Mouse (Mus musculus): ENCODE measurements around the gene C5ar1.
"Not testable (repeated sequence)": the region's sequence is repeated elsewhere in the genome, so short reads cannot be mapped to it uniquely, and the experiment has no call there.

C5ar1 gene

DNA sequence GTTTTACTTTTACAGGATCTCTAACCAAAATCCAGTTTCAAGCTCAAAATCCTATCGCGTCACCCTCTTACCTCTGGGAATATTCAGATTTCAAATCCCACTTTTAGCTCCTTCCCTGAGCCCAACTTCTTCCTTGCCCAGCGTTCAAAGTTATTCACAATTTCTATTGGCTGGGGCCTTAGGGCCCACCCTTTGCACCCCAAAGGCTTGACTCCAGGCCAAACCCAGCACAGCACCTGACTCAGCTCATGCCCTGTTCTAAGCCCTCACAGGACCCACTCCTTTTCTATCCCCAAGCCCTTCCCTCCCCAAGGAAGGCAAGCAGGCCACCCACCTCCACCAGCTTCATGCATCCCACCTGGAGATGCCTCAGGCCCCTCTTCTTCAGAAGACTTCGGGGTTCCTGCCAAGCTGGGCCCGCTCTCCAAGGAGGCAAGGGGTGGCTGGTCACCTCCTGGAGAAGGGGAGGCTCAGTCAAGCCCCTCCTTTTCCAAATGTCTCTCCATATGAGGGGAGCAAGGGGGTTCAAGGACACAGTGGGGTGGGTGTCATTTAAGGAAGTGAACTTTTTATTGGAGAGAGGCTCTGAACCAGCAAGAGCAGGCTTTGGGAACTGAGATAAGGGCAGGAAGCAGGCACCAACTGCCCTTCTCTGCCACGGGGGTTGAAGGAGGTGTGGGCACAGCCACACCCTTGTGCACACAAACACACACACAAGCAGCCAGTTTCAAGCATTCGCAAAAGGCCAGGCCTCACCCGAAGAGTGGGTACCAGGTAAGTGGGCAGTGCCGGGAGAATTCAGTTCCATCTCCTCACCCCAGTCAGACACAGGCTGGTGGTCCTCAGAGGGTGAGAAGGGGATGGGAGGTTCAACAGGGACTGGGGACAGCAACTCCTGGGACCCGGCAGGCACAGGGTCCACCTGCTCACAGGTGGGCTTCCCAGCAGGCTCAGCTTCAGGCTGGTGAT, 15.9 kb upstream of the C5ar1 start:
- no peak for DNase-seq (ENCODE audit: low spot score)

DNA sequence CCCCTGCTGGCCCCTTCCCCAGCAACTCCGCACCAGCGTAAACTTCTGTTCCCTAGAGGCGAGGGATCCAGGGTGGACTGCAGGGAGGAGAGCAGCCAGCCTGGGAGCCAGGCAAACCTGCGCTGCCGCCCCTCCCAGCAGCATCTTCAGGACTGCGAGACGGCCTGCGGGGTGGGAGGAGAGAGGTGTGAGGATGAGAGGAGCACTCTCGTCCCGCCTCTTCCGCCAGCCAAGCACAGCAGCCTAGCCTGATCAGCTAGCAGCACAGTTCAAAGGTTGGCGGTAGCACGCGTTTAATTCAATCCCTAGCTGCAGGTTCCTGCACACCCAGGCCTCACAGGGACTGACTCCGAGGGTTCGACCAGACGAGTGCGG, 14.4 kb upstream of the C5ar1 start:
- peak; percentile 88 for DNase-seq (ENCODE audit: low spot score)

DNA sequence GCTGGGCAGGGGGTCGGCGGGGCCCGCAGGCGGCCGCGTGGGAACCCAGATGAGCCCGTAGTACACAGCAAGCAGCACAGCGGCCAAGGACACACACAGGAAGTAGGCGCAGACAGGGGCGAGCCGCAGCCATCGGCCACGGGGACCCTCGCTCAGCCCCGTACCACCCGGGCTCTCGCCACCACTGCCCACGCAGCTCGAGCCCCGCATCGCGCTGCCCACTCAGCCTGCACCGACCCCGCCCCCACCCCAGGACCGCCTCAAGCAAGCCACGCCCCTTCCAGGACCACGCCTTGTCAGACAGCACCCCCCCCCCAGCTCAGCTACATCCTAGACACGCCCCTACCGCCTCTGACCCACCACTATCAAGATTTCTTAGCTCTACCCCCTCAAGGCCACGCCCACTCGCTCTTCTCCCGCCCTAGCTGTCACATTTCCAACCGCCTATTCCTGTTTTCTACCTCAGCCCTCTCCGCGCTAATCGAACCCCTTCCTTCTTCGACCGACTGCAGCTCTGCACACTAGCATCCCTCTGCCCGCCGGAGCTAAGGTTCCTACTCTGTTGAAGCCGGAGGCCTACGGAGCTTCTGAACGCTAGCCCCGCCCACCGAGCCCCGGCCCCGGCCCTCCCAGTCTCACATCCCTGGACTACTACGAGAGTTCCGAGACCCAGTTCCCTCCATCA, 13.9 kb upstream of the C5ar1 start, which contains the start of gene Inafm1:
Inafm1 (minus strand) TSS at position 537 of the 685 bp plus-strand sequence.
- peak; percentile 86 for DNase-seq (ENCODE audit: low spot score)

DNA sequence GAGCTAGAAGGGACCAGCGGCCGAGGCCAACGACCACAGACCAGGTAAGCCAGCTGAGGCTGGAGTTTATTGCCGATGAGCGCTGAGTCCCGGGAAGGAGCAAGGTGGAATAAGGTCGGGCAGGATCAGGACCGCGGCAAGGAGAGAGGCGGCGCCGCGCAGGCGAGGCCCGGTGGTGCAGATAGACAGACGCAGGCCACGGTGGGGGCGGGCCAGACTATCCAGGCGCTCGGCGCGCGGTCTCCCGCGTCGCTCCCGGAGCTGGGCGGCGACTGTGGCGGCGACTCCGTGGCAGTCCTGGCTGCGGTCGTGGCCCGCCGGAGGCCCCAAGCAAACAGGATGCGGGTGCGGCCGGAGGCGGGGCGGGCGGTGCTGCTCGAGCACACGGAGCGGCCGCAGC, 13.3 kb upstream of the C5ar1 start:
- peak; percentile 67 for DNase-seq (ENCODE audit: low spot score)

DNA sequence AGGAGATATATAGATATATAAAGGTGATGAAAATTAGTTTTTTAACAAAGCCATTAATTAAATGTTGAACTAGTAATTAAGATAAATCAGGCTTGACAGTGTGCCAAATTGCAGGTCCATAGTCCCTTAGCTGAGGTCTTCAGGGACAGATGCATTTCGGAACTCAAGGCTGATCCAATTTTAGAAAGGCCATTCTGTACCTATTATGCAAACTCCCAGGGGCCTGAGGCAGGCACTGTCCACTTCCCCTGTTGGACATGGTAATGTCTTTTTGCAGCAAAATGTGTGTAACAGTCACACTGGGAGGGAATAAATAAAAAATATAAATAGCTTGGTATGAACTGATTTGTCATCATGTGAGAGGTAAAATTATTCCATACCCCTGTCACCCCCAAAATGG, 11.8 kb upstream of the C5ar1 start:
- DNase-seq (ENCODE audit: low spot score) = no peak

DNA sequence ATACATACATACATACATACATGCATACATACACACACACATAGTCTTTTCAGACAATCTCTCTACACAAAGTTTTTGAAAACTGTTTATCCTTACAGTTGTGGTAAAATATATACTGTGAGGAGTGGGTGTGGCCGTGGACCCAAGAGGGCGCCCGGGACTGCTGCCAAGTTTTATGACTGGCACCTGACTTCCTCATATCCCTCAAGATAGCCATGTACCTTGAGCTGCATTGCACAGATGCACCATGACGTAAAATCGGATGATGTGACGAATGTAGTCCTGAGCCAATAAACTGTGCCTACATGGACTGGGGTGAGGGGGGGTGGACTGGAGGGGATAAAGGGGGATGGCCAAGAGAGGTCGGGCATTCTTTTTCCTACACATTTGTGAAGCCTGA, 7.3 kb upstream of the C5ar1 start:
- DNase-seq (ENCODE audit: low spot score) = not testable (repeated sequence)

DNA sequence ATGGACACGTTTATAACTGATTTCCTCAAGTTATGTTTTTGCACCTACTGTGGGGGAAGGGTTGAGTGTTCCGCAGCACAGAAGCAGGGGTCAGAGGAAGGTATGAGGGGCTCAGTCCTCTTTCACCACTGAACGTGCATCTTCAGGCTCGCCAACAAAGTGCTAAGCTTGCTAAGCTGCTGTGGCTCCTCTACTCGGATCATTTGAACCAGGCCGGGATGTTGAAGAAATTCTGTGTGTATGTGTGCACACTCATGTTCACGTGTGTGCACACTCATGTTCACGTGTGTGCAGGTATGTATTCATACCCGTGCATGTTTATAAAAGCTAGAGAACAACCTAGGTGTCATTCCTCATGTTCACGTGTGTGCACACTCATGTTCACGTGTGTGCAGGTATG, 6.5 kb upstream of the C5ar1 start:
- DNase-seq (ENCODE audit: low spot score) = no peak

DNA sequence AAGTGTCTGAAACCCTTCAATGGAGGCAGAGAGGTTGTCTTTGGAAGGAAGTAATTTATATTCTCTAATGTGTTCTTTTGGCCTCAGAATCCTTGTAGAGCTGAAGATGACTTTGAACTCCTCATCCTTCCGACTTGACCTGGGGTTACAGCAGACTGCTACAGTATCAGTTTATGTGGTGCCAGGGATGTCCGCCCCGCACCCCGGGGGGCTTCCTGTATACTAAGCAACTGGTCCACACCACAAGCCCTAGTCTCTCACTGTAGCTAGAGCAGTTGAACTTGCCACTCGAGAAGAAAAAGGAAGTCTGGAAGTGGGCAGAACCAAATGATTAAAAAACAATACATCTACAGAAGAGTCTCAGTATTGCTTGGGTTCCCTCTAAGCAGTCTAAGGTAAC, 4.5 kb upstream of the C5ar1 start:
- DNase-seq (ENCODE audit: low spot score) = no peak

DNA sequence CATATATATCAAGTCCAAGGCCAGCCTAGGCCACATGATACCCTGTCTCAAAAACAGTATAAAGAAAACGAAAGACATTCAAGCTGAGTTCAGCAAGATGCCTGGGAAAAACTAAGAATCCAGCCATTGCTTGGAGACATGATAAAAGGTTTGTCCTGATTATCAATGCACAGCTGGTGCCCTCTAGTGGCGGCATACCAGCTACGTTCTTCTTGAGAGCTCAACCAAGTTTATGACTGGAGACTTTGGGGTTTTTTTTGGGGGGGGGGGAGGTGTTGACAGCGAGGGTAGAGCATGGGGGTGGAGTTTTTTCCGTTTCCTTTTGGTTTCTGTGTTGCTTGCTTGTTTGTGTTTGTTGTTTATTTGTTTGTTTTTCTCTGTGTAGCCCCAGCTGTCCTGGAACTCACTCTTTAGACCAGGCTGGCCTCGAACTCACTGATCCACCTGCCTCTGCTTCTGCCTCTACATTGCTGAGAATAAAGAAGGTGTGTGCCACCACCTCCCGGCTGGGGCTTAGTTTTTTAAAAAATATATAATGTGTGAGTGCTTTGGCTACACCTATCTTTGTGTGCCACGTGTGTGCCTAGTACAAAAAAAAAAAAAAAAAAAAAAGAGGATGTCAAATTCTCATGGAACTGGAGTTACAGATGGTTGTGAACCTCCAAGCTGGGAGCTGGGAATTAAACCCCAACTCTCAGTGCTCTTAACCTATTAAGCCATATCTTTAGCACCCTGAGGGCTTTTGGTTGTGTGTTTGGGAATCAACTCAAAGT, 3.9 kb upstream of the C5ar1 start:
- peak; percentile 75 for DNase-seq (ENCODE audit: low spot score)

DNA sequence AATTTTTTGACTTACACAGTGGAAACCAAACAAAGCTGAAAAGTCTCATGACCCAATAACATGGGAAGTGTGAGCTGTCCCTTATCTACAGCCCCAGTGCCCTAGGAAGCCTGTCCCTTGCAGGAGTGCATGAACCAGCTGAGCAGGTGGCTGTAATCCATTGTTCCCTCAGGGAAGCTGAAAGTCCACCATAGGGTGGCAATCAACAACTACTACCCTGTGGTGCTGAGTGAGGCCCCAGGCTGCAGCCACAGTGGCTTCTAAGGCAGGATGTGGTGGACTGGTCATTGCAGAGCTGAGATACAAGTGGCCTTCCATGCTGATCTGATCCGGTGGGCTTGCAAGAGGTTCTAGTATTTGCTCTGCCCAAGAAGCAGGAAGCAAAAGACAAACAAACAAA, 1.8 kb upstream of the C5ar1 start:
- DNase-seq (ENCODE audit: low spot score) = no peak

DNA sequence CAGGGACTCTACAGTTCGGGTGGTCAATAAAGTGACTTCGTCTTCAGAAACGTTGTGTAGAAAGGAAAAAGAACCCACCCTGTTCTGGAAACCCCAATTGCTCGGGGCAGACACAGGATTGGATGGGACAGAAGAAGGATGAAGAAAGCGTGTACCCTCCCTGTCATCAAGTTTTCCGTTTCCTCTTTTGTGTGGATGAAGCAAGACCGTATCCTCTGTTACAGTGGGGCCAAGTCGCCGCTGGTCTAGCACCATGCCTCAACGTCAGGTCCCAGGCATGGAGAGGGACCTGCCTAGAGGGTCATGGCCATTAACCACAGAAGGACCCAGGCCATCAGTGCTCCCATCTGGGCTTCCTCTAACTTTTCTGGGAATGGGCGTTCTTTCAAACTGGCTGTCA, 1.5 kb downstream of the C5ar1 start:
- no peak for DNase-seq (ENCODE audit: low spot score)

DNA sequence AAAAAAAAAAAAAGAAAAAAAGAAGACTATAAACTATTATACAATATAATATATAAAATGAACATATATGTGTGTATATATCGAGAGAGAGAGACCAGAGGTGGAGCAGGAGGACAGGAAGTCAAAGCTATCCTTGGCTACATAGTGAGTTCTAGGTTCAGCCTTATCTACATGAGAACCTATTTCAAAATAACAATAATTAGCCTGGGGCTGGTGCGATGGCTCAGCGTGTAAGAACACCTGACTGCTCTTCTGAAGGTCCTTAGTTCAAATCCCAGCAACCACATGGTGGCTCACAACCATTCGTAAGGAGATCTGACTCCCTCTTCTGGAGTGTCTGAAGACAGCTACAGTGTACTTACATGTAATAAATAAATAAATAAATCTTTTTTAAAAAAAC, 3.4 kb downstream of the C5ar1 start:
- not testable (repeated sequence) for DNase-seq (ENCODE audit: low spot score)

DNA sequence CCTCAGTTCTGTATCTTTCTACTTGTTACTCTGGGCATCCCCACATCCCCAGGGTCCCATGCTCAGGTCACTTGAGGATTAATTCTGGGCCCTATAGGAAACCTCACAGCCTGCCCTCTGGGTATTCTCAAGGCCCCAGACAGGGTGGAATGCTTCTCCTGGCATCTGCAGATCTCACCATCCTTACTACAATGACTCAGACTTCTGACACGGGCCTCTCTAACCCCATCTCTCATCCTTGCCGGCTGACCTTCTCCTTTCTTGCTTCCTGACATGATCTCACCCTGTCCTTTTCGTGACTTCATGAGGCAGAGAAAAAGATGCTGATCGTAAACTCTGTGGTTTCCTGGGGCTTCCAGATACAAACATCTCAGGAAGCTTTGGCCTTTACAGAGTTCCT, 5.1 kb downstream of the C5ar1 start:
- DNase-seq (ENCODE audit: low spot score) = no peak

DNA sequence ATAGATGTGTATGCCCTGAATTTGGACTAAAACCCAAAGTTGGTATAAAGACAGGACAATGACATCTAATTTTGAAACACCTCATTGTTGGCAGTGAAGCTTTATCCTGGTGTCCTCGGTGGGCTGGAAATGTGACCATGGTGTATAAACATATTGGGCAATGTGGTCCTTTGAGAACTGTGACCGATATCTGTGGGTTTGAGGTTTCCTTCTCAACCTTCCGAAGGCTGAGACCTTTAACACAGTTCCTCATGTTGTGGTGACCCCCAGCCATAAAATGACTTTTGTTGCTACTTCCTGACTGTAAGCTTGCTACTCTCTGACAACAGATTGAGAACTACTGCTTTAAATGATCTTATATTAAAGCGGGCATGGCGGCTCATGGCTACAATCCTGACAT, 8.7 kb downstream of the C5ar1 start:
- DNase-seq (ENCODE audit: low spot score) = no peak

DNA sequence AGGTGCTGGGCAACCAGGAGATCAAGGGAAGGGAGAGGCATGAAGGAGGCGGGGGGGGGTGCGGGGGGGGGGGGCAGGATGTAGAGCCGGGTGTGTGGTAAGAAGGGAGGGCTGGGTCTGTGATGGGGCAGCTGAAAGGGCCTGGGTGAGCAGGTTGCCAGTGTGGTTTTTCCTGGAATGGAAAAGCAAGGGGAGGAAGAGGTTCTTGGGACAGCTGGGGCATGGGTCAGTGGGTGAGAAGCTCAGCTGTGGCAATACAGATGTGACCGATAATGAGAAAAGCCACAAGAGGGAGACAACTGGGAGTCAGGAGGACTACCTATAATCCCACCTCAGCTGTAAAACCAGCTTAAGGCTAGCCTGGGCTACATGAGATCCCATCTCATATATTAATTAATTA, 13.4 kb downstream of the C5ar1 start:
- DNase-seq (ENCODE audit: low spot score) = no peak

DNA sequence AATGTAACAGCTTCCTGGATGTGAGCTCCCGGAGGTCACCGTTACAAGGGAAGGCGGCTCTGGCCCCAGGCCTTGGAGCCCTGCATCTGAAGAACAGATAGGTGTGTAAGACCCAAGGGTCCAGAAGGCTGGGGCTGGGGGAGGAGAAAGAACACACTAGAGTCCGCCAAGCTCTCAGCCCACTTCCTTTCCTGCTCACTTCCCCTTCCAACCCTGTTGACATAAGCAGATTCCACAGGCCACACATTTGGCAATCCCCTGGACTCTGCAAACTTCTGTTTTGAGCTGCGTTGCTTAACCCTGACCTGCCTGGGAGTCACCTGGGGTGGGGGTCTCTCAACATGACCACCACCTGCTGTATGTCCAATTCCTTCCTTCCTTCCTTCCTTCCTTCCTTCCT, 15.3 kb downstream of the C5ar1 start, which contains the start of gene C5ar2:
C5ar2 (minus strand) TSS at position 88 of the 400 bp plus-strand sequence.
- no peak for DNase-seq (ENCODE audit: low spot score)

DNA sequence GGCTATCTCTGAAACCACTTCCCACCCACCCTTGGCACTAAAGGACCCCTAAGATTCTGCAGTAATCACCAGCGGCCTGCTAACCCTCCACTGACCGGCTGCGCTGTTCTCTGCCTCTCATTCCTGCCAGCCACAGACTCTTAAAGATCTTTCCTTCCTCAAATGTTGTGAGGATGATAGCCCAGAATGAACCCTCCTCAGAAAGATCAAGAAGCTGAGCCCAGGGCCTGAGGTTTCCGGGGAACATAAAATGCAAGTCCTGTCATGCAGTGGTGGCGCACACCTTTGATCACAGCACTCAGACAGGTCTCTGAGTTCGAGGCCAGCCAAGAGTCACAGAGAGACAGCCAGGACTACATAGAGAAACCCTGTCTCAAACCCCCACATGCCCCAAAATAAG, 17.1 kb downstream of the C5ar1 start:
- DNase-seq (ENCODE audit: low spot score) = no peak

DNA sequence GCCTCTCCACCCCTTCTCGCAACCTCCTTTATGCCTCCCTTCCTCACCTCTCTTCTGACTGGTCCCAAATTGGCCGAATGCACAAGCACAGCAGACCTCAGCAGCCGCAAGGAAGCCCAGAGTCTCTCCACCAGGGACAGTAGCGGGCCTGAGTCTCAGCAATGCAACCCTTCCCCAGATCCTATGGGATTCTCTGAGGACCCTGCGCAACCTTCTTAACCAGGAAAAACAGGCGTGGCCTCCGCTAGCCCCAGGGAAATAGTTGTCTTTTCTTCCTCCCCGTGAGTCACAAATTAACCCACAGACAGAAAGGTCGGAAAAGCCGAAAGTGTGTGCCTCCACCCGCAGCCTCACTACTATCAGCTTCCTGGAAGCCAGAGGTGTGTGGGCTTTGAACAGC, 17.6 kb downstream of the C5ar1 start:
- DNase-seq (ENCODE audit: low spot score) = no peak

DNA sequence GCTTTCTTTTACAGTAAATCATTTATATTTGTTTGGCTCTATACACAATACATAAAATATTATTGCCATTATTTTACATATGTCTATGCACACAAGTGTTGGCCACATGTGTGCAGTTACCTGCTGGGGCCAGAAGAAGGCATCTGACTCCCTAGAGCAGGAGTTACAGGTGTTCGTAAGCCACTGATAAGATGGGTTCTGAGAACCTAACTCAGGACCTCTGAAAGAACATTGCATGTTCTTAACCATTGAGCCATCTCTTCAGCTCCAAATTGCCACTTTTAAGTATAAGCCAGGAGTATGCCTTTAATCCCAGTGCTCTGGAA, 18.4 kb downstream of the C5ar1 start:
- DNase-seq (ENCODE audit: low spot score) = no peak

DNA sequence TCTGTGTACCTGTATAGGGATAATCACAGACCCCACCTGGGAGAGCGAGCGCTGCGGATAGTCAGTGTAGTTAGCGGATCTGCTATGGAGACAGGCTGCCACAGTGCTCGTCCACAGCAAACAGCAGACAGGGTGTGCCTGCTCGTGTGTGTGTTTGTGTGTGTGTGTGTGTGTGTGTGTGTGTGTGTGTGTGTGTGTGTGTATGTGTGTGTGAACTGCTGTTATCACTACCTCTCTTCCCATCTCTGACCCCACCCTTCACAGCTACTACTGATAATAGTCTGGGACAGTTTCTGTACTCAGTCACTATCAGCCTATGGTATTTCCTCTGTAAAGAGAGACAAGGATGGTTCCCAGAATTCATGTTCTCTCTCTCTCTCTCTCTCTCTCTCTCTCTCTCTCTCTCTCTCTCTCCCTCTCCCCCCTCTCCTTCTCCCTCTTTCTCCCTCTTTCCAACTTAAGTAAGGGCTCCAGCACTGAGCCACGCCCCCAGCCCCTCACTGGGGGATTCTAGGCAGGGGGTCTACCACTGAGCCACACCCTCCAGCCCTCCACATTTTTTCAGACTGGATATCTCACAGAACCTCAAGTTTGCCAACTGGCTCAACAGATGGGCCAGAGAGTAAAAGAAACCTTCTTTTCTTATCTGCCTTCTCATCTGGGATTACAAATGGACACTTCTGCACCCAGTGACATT, 18.9 kb downstream of the C5ar1 start:
- DNase-seq (ENCODE audit: low spot score) = no peak

DNA sequence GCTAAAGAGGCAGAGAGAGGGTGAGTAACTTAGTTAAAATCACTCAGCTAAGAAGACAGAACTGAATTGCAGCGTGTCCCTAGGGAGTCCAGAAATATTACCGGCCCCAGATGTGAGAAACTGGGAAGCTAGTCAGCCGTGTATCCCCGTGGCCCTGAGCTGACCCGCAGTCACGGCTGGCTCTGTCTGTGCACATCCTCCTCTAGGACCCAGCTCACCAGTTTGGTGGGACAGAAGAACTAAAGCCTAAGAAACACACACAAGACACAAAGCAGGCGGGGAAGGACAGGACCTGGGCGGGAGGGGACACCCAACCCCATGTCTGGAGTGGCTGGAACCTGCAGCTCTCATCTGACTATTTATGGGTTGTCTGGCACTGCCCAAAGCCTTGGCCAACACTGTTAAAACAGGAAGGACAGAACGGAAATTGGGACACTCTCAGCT, 19.8 kb downstream of the C5ar1 start:
- DNase-seq (ENCODE audit: low spot score) = no peak

DNA sequence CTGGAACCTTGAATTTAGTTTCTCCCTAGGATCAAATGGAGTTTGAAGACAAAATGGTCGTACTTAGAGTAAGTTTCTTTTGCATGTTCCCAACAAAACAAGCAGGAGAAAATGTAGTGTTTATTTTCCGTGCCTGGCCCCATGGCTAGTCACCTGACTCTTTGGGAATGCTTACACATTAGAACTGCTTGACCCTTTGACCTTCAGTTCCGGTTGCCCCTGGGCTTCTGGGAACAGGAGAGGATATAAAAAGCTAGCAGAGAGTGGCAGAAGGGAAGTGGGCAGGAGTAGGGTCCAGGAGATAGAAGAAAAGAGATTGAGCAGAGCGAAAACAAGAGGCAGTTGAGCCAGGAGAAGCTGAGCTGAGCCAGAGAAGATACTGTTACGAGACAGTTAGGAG, 29.5 kb downstream of the C5ar1 start:
- no peak for DNase-seq (ENCODE audit: low spot score)
